Mouse (Mus musculus): ENCODE measurements at regions not wholly inside any gene's neighbourhood (a gene's known extent, or its start where the extent isn't known, plus 50 kb on each side); places are given as distances from the start of the nearest gene placed in this dataset.
"Not testable (repeated sequence)": the region's sequence is repeated elsewhere in the genome, so short reads cannot be mapped to it uniquely, and the experiment has no call there.

DNA sequence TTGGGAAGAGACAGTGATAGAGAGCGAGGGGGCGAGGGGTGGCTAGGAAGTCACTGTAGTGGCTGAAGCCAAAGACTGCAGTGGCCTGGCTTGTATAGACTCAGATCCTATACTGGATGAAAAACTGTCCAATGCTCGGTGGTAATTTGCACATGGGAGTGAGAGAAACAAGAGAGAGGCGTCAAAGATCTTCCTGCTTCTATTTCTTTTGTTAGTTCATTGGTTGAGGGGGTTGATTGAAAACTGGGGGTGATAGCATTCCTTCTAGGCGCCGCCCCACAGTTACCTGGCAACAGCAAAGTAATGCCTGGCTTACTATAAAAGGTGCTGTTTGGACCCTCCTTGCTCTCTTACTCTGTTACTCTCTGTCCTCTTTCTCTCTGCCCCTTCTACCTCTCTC, 465.3 kb upstream of the Smim15 start:
- no peak for ATAC-seq (ENCODE audit: extremely low read depth, insufficient number of reproducible peaks, low FRiP score, poor library complexity, severe bottlenecking)

DNA sequence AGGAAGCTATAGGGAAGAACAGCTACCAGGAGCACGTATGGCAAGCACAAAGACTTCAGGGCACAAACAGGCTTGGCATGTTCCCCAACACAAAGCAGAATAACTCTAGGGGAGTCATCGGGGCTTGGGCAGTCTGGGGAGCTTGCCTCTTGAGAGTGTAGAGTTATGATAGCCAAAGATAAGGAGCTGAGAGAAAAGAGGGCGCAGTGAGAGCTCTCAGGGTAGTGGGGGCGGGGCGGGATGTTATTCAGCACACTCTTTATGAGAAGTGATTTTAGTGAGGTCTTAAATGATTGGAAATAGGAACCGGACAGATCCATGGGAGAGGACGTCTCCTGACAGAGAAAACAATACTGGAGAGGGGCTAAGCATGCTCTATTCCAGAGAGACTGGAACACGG, 466.4 kb upstream of the Smim15 start:
- ATAC-seq (ENCODE audit: extremely low read depth, insufficient number of reproducible peaks, low FRiP score, poor library complexity, severe bottlenecking) = no peak

DNA sequence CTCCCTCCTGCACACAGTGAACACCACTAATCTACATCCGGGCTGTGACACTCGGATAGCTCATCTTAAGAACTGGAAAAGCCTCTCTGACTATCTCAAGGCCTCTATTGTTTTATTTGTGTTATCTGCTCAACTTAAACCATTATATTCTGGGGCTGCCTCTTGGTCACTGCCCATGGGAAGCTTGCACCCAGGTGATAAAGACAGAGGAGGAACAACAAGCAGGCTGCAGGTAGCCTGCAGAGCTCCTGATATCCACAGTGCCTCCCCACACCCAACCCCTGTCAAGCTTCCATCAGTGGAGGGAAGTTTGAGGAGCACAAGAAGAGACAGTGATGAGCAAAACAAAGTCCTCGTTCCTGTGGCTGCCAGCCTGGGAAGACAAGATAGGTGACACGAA, 467.0 kb upstream of the Smim15 start:
- ATAC-seq (ENCODE audit: extremely low read depth, insufficient number of reproducible peaks, low FRiP score, poor library complexity, severe bottlenecking) = no peak

DNA sequence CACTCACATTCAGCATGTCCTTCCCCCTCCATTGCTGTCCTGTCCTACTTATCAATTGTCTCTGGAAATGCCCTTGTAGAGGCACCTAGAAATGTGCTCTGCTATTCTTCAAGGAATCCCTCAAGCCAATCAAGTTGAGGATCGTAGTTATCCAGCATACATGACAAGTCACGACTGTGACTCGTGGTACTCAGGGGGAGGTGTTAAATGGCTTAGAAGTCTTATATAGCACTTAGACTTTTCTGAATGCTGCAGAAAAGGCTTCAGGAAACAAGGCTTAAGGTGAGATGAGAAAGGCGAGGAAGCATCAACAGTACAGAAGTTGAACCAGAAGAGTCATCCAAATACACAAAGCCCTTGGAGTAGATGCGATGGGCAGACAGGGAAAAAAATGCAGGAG, 467.5 kb upstream of the Smim15 start:
- no peak for ATAC-seq (ENCODE audit: extremely low read depth, insufficient number of reproducible peaks, low FRiP score, poor library complexity, severe bottlenecking)

DNA sequence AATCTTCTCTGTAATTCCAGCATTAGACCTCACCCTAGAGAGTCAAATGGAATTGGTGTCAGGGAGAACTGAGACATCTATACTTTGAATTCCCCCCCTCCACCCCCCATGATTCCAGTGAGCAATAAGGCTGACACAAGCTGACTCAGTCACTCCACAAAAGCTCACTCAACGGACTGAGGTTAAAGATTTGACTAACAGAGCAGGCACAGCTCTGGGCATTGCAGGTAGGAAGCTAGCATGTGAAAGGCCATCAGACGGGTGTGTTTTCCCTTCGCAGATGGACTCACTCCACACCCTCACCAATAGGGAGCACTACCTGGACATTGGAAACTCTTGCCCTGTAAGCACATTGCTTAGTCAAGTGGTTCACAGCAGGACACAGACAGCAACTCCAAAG, 469.2 kb upstream of the Smim15 start:
- no peak for ATAC-seq (ENCODE audit: extremely low read depth, insufficient number of reproducible peaks, low FRiP score, poor library complexity, severe bottlenecking)

DNA sequence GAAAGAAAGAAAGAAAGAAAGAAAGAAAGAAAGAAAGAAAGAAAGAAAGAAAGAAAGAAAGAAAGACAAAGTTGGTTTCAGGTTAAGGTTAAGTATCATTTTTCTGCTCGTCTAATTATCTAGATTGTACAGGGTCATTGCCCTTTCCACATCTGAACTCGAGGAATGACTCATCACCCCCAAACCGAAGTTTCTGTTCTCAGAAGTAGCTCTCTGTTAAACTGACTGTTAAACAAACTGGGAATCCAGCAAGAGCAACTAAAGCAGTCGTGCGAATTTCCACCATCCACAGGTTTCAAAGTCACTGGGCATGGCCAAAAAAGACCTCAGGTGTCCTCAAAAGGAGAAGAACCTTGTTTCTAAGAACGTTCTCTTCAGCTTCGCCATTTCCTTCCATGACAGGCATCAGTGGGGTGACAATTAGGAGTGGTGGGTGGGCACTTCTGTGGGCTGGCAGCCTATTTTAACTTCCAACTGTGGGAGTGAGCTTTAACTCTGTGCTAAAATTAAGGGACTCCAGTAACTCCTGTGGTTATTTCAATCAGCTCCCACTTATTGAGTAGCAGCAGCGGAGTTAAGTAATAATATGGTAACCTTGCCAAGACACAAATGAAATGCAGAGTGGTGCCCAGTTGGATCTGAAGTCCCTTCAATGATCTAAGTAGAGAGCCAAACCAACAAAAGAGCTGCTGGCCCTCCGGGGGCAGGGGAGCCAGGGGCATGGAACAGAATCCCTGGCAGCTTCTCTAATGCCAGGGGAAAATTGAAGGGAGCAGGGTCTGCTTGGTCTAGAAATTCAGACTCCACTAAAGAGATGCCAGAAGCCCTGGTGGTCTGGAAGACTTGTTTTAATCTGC, 470.5 kb upstream of the Smim15 start:
- ATAC-seq (ENCODE audit: extremely low read depth, insufficient number of reproducible peaks, low FRiP score, poor library complexity, severe bottlenecking) = no peak

DNA sequence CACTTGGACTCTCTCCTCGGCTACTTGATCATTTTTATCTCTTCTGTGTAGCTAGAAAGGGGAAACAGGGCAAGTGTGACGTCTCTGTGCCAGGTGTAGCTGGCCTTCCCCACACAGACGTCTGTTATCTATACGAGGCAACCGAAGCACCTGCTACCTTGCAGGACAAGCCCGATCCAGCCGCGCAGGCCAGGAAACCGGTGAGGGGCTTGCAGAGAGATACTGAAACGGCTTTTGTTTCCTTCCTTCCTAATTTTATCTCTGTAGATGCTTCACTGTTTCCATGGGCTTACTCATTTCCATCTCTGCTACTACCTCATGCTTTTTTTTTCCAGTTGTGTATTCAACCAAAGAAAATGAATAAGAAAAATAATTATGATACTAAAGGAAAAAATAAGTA, 472.7 kb upstream of the Smim15 start:
- no peak for ATAC-seq (ENCODE audit: extremely low read depth, insufficient number of reproducible peaks, low FRiP score, poor library complexity, severe bottlenecking)

DNA sequence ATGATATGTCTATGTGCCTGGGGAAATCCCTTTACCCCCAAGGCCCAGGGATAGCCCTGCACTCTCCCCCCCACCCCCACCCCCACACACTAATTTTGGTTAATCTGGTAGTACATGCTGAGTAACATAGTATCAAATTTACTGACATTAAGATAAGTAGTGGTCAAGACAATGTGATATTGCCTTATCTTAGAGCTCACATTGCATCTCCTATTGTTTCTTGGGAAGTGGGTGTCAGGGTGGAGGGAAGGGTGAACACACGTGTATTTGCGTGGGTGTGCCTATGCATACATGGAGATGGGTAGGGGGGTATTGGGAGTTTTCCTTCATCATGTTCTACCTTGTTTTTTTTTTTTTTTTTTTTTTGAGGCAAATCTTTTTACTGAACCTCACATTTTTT, 474.8 kb upstream of the Smim15 start:
- ATAC-seq (ENCODE audit: extremely low read depth, insufficient number of reproducible peaks, low FRiP score, poor library complexity, severe bottlenecking) = no peak

DNA sequence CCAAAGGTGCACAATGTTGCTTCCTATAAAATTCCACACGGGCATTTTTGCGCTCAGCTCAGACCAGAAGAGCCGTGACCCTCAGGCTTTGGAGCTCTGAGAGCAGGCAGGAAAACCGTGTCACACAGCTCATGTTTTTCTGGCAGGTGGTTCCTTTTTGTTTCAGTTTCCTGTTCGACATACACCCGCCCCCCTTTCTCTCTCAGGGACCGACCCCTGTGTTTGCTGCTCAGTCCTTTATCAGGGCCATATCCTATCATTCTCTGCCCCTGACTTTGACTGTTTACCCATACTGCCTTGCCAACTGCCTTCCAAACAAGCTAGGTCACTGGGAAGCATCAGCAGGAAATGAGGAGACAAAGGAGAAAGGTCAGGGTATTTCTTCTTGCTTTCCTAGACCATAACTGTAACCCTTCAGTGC, 475.5 kb upstream of the Smim15 start:
- ATAC-seq (ENCODE audit: extremely low read depth, insufficient number of reproducible peaks, low FRiP score, poor library complexity, severe bottlenecking) = no peak

DNA sequence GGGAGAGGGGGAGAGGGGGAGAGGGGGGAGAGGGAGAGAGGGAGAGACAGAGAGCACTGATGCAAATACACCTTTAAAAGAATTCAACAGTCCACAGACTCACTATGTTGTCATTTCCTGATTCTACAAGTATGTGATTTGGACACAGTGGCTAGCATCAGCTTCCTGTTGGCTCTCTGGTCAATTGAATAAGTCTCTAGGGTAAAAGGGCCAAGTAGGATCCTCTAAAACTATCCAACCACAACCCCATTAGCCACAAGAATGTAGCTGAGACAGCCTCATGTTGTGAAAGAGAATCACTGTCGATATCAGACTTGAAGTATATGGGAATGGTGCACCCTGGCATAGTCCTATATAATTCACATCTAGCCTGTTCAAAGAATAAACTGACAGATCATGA, 481.8 kb upstream of the Smim15 start:
- ATAC-seq (ENCODE audit: extremely low read depth, insufficient number of reproducible peaks, low FRiP score, poor library complexity, severe bottlenecking) = no peak

DNA sequence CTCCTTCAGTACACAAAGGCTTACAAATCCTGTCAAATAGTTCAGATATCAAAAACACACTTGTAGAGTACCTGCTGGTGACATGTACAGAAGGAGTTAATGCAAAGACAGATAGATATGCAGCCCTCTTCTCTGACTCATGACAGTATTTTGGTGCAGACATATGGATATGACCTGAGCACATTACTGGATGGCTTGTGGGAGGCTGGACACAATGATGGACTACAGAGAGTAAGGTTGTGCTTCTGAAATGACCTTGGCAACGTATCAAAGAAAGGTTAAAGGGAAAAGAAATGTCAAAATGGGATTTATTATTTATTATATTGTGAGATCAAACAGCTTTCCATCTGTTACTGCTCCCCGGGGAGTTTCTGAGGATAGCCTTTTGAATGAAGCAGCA, 482.7 kb upstream of the Smim15 start:
- ATAC-seq (ENCODE audit: extremely low read depth, insufficient number of reproducible peaks, low FRiP score, poor library complexity, severe bottlenecking) = no peak

DNA sequence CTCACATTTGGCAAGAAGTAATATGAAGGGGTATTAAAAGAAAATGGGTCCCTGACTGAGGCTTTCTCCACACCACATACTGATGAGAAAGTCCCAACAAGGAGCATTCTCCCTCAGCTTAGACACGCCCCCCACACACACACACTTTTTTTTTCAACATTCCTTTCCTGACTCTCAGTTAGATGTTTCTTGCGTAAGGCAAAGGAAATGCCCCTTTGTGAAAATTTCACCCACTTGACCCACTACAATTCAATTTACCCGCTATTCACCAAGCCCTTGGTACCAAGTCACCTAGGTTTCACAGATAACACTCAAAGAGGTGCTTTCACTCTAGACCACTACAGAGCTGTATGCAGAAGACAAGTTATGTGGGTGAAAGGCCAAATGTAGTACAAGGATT, 488.3 kb upstream of the Smim15 start:
- no peak for ATAC-seq (ENCODE audit: extremely low read depth, insufficient number of reproducible peaks, low FRiP score, poor library complexity, severe bottlenecking)

DNA sequence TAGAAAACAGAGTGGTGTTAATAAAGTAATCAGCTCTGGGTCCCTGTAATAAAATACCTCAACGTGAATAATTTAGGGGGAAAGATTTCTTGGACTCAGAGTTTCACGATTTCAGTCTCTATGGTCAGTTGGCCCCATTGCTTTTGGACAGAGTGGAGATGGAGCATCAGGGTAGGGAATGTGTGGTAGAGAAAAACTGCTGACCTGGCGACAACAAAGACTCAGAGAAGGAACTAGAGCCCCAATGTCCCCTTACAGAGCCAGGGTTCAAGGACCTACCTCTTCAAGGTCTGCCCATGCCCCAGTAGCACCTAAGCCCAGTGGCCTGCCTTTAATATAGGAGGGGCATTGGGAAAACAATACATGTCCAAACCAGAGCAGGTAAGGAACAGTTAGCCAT, 490.2 kb upstream of the Smim15 start:
- no peak for ATAC-seq (ENCODE audit: extremely low read depth, insufficient number of reproducible peaks, low FRiP score, poor library complexity, severe bottlenecking)

DNA sequence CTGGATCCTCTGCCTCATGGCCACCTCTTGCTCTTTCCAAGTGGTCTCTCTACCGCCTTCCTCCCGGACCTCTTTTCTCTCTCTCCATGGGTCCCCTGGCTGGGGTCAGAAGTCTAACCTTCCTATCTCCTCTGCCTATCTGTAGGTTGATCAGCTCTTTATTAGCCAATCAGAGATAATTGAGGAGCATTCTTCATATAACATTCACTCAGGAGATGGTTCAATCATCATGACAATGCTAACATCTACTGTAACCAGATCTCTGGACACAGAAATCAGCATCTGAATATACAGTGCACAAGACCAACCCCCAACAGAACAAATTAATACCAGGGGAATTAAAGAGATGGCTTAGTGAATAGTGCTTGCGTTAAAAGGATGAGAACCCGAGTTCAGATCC, 492.1 kb upstream of the Smim15 start:
- no peak for ATAC-seq (ENCODE audit: extremely low read depth, insufficient number of reproducible peaks, low FRiP score, poor library complexity, severe bottlenecking)

DNA sequence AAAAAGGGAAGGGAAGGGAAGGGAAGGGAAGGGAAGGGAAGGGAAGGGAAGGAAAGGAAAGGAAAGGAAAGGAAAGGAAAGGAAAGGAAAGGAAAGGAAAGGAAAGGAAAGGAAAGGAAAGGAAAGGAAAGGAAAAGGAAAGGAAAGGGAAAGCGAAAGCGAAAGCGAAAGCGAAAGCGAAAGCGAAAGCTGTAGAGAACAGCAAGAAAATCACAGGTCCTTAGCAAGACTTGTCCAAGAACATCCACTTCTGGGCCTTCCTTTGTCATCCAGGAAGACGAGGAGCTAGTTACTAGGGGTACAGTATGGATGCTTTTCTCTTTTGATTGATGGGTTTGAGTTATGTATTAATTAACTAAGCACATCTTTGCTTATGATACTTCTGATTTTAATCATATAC, 494.3 kb upstream of the Smim15 start:
- ATAC-seq (ENCODE audit: extremely low read depth, insufficient number of reproducible peaks, low FRiP score, poor library complexity, severe bottlenecking) = not testable (repeated sequence)

DNA sequence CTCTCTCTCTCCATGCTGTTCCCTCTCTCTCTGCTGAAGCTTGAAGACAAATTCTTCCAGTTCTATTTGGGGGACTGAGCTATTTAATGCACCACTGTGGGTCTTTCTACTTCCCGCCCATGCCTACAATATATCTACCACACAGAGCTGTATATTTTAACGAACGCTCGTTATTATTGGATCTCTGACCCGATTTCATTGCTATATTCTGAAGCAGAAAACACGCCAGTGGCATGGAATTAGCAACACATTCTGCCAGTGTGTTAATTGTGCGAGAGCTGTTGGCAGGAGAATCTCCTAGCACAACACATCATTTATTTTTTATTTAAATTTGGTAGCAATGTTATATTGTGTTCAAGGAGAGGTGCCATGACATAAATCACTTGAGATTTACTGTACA, 497.2 kb upstream of the Smim15 start:
- ATAC-seq (ENCODE audit: extremely low read depth, insufficient number of reproducible peaks, low FRiP score, poor library complexity, severe bottlenecking) = no peak

DNA sequence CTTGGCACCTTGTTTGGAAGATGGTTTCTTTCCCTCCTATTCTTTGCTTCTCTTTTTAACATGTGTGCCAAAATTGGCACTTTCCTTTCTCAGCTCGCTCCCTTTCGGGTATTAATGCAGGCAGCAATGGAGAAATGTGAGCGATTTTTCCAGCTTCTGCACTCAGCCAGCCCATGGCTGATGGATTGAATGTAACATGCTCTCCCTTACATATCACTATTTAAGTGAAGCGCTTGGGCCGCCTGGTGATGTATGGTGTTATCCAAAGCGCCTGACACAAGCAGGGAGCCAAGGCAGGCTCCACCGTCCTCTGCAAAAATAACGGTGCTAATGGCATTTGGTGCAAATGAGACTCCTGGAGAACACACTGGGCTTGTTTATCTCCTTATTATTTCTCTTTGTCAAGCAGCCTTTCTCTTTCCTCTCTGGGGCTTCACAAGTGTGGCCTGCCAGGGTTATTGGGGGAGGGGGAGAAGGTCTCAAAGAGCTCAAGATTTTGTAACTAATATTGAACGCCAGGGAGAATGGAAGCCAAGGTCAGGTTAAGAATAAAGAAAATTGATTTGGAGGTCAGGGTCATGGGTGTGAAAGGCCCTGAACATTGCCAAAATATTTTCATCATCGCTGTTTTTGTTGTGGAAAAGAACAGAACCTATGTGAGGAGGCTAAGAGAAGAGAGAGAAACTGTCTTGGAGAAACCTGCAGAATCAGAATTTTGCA, 497.9 kb upstream of the Smim15 start:
- no peak for ATAC-seq (ENCODE audit: extremely low read depth, insufficient number of reproducible peaks, low FRiP score, poor library complexity, severe bottlenecking)

DNA sequence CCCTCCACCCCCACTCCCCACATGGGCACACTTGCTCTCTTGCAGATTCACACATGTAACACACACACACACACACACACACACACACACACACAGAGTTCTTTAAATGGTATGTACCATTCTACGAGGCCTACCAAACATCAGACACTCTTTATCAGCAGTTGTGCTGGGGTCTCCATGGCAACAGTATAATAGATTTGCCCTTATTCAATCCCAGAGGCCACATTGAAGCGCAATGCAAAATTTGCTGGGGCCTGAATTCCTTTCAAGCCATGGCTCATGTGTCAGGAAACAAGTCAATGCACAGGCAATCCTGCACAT, 502.7 kb upstream of the Smim15 start:
- ATAC-seq (ENCODE audit: extremely low read depth, insufficient number of reproducible peaks, low FRiP score, poor library complexity, severe bottlenecking) = no peak

DNA sequence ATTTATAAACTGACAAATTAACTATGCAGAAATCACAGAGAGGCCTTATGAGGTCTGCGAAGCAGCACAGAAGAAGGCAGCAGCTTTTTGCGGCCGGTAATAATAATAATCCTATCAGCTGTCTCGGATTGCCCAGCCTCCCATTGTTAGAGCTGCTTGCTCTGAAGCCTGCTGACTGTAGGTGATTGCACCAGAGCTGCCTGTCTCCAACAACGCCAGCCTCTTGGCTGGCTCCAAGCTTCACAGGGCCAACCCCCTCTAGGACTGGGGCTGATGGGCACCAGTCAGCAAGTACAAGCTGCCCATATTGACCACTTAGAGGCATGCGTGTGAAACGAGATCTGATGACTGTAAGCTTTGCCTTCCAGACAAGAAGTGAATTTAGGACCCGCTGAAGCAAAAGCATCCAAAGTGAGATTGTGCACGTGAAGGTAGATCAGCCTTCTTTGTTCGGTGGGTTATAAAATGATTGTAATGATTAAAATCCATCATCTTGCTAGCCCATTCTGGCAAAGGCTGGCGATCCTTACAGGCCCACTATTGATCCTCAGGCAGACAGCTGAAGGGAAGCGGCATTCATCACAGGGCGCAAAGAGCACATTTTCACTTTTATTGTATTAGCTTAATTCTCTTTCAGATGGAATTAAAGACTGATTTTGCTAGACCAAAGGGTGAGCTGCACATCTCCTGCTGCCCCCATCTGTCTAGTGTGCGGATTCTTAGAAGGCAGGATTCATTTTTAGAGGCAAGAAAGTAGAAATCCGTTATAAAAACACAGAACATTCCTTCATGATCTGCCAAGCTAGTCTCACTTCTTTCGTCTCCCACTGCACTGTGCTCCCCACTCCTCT, 503.2 kb upstream of the Smim15 start:
- no peak for ATAC-seq (ENCODE audit: extremely low read depth, insufficient number of reproducible peaks, low FRiP score, poor library complexity, severe bottlenecking)

DNA sequence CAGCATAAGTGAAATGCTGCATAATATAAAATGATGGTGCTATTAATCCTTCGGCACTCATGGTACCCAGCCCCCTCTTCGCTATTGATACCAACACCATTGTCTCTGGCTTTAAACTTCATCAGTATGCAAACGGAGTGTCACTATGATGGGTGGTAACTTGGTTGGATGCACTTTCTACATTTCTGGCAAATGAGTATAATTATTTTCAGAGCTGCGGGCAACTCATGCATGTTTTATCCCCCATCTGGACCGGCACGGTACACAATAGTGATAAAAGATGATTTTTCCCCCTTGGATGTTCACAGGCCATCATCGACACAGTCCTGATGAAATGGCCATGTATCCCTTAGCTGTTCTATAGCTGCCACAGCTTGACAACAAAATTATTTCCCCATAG, 503.9 kb upstream of the Smim15 start:
- no peak for ATAC-seq (ENCODE audit: extremely low read depth, insufficient number of reproducible peaks, low FRiP score, poor library complexity, severe bottlenecking)

Measured in neutrophil, adult 5-6 weeks (primary cell).